16 mouse cellular contexts compared by ENCODE assay signal in genomic region chr3:158554280-158554679, GRCm38 (mm10). TPM values are rescaled to one million over a fixed set of nuclear protein-coding genes. Genes with fewer than 3 reads are reported as not detected.
"Had no signal": no experiment of that assay in that cellular context is flagged by ENCODE, and none has a peak within 500 bp of the region (broad histone marks: within the 10 kb centered on the region; RNA-seq: fewer than 3 reads in every experiment).

No protein-coding gene starts in this region.

- ATAC-seq: lung, postnatal 0 days had no signal

- H3K27me3 ChIP-seq: stomach, embryonic 15.5 days had no signal

- H3K4me3 ChIP-seq: kidney, embryonic 15.5 days; limb, embryonic 10.5 days; liver, embryonic 15.5 days; stomach, embryonic 15.5 days had no signal

- H3K4me1 ChIP-seq: kidney, embryonic 15.5 days; limb, embryonic 10.5 days; liver, embryonic 15.5 days; stomach, embryonic 15.5 days had no signal

- DNase-seq: kidney, adult 2 months; kidney, postnatal 14 days; layer of hippocampus, adult 9-11 months; lung, adult 2 months; lung, postnatal 36 days; right cerebral cortex, postnatal 14 days; thymus, adult 2 months; thymus, postnatal 25 days had no signal

- H3K9me3 ChIP-seq: kidney, embryonic 15.5 days; limb, embryonic 10.5 days; liver, embryonic 15.5 days; stomach, embryonic 15.5 days had no signal

- H3K9ac ChIP-seq: kidney, embryonic 15.5 days; liver, embryonic 15.5 days; stomach, embryonic 15.5 days had no signal

- H3K36me3 ChIP-seq: kidney, embryonic 15.5 days; limb, embryonic 10.5 days; liver, embryonic 15.5 days; stomach, embryonic 15.5 days had no signal

- H3K4me2 ChIP-seq: kidney, embryonic 15.5 days; liver, embryonic 11.5 days; liver, embryonic 15.5 days; stomach, embryonic 15.5 days had no signal

- H3K27ac ChIP-seq: kidney, embryonic 15.5 days; limb, embryonic 10.5 days; liver, embryonic 15.5 days; stomach, embryonic 15.5 days had no signal

RNA-seq across cellular contexts. Expression of gene Lrrc7, which starts 7.7 kb away (rescaled TPM):
- total RNA-seq: megakaryocyte progenitor cell, adult 5-6 weeks; monocyte, adult 5-6 weeks had no signal
- polyA plus RNA-seq: kidney, adult 2 months; lung, adult 2 months; lung, postnatal 0 days; thymus, adult 2 months had no signal
